Mouse (Mus musculus) hindbrain, embryonic 14.5 days (tissue): ENCODE measurements around the gene Ftcd. TPM values are rescaled to one million over a fixed set of nuclear protein-coding genes. Genes with fewer than 3 reads are reported as not detected.
A peak's percentile ranks its signal among the peaks of the same experiment; 100 is the strongest.

Source experiments
- ATAC-seq: fragments of 200-750 bp; cut with Nextera tagmentation; 2 replicates; pipeline ENCODE4 v1.8.0; 2017; ENCODE audit warnings: moderate number of reproducible peaks, mild to moderate bottlenecking, moderate TSS enrichment, moderate library complexity; ENCODE audit not compliant: low FRiP score
- DNase-seq: peaks from one replicate; pipeline ENCODE4 v3.0.0-alpha.2; 2015; ENCODE audit warnings: low spot score
- H3K27ac ChIP-seq: fragments of 300-500 bp; sonication (generic); 2 replicates; pipeline ENCODE4 v1.5.1; 2014; ENCODE audit warnings: mild to moderate bottlenecking, moderate library complexity
- H3K27me3 ChIP-seq: fragments of 300-500 bp; sonication (generic); 2 replicates; pipeline ENCODE4 v1.6.1; 2014; ENCODE audit warnings: mild to moderate bottlenecking, low read length, mixed read lengths; ENCODE audit not compliant: control insufficient read depth, insufficient read depth
- H3K36me3 ChIP-seq: fragments of 300-500 bp; sonication (generic); replicated peaks from 2 replicates; pipeline ENCODE4 v1.6.1; 2014; ENCODE audit not compliant: control insufficient read depth, insufficient read depth
- H3K4me1 ChIP-seq: fragments of 300-500 bp; sonication (generic); replicated peaks from 2 replicates; pipeline ENCODE4 v1.6.1; 2014; ENCODE audit warnings: antibody characterized with exemption, low read length, mixed read lengths; ENCODE audit not compliant: control insufficient read depth, insufficient read depth
- H3K4me2 ChIP-seq: fragments of 300-500 bp; sonication (generic); replicated peaks from 2 replicates; pipeline ENCODE4 v1.6.1; 2014; ENCODE audit warnings: mild to moderate bottlenecking, moderate library complexity
- H3K4me3 ChIP-seq: fragments of 300-500 bp; sonication (generic); replicated peaks from 2 replicates; pipeline ENCODE4 v1.5.1; 2014; ENCODE audit warnings: mild to moderate bottlenecking, low read length
- H3K9ac ChIP-seq: fragments of 300-500 bp; sonication (generic); 2 replicates; pipeline ENCODE4 v1.6.1; 2014
- H3K9me3 ChIP-seq: fragments of 300-500 bp; sonication (generic); 2 replicates; pipeline ENCODE4 v1.6.1; 2016; ENCODE audit warnings: low read length; ENCODE audit not compliant: control insufficient read depth
- WGBS: fragments of 180-500 bp; shearing (Covaris S2); extraction: QIAGEN DNeasy Blood & Tissue Kit; methylation state at CpG from one replicate; pipeline ENCODE4 v1.1.7; 2014; 5-methylcytosine and 5-hydroxymethylcytosine counted together
- polyA plus RNA-seq: library from polyadenylated mRNA; unstranded; fragments of >200 nt; fragmentation: Nextera tagmentation; extraction: Ambion mirVana; gene quantifications from 2 replicates; pipeline ENCODE4 v1.2.1, GENCODE M21; 2014

The Ftcd gene
- polyA plus RNA-seq, 1 experiment from 2014 or later, result not detected

DNA sequence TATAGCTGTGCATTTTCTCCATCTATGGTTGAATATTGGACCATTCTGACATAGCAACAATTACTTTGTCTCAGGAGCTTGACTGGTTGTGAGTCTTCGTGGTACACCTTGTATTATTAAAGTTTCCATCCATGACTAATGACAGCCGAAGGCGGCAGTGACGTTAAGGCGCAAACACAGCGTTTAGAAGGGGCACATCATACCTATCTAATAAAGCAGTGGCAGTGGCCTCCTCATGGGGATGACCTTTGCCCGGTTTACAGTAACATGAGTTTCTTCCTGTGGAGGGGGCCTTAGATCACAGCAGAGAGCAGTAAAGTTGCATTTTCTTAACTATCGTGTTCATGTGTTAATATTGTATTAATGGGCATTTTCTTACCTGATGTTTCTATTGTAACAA, 27.2 kb upstream of the Ftcd start:
- Histone ChIP-seq H3K27ac (no peak overlapping the region), H3K36me3 (peaks cover 100% of the 10 kb centered on the region), H3K4me2 (no peak overlapping the region), H3K9me3 (no peaks in the 10 kb centered on the region), H3K4me3 (no peak overlapping the region), H3K9ac (no peak overlapping the region), H3K27me3 (no peaks in the 10 kb centered on the region), H3K4me1 (no peaks in the 10 kb centered on the region)
- ATAC-seq, result no peak
- WGBS, result 92% methylated on average over 8 of the region's 8 CpGs
- DNase-seq, result no peak

DNA sequence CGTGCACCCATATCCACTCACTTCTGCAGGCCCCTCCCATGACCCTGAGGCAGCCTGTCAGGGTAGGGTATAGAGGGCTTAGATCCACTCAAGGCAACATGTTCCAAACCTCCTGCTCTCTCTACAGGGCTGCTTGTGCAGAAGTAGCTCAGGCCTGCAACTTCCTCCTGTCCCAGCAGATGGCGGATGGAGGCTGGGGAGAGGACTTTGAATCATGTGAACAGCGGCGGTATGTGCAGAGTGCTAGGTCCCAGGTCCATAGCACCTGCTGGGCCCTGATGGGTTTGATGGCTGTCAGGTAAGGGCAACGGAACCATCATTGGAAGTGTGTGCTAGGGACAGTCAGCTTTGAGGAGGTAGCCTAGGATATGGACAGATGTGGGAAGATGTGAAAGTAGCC, 25.0 kb upstream of the Ftcd start:
- Histone ChIP-seq H3K27ac (no peak overlapping the region), H3K9me3 (no peaks in the 10 kb centered on the region), H3K36me3 (peaks cover 98% of the 10 kb centered on the region), H3K4me2 (no peak overlapping the region), H3K4me3 (no peak overlapping the region), H3K9ac (no peak overlapping the region), H3K27me3 (no peaks in the 10 kb centered on the region), H3K4me1 (no peaks in the 10 kb centered on the region)
- DNase-seq, result no peak
- no peak for ATAC-seq
- 89% methylated on average over 5 of the region's 5 CpGs for WGBS

DNA sequence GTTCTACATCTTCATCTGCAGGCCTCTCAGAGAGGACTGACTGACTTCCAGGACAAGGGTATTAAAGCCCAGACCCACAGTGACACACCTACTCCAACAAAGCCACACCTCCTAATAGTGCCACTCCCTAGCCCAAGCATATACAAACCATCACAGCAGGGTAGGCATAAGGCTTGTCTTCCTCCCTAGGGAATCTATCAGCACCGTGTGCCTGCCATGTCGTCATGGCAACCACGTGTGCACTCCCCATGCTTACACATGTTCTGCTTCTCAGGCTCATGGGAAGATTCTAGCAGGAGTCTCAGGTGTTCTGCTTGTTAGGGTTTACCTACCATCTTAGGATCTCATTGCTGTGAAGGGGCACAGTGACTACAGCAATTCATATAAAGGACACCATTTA, 23.9 kb upstream of the Ftcd start:
- Histone ChIP-seq H3K9me3 (no peaks in the 10 kb centered on the region), H3K4me1 (no peaks in the 10 kb centered on the region), H3K4me2 (no peak overlapping the region), H3K4me3 (no peak overlapping the region), H3K36me3 (peaks cover 98% of the 10 kb centered on the region), H3K9ac (no peak overlapping the region), H3K27me3 (no peaks in the 10 kb centered on the region), H3K27ac (no peak overlapping the region)
- 70% methylated on average over 3 of the region's 3 CpGs for WGBS
- no peak for DNase-seq
- no peak for ATAC-seq

DNA sequence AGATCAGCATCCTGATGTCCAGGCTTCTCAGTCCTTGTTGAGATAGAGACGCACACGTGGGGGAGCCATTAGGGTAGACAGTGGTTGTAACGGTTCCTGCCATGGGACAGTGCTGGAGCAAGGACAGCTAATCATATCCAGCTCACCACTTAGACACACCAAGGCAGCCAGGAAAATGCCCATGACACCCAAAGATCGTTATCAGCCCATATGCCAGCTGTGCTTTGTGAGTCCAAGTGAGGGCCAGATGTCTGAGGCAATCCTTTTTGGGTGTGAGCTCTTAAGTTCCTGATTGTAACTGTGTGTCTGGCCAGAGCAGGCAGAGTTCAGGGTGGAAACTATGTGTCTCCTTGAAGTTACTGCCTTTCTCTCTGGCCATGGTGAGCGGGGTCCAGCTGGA, 21.4 kb upstream of the Ftcd start:
- Histone ChIP-seq H3K9ac (no peak overlapping the region), H3K27ac (no peak overlapping the region), H3K4me1 (no peaks in the 10 kb centered on the region), H3K27me3 (no peaks in the 10 kb centered on the region), H3K4me2 (no peak overlapping the region), H3K36me3 (peaks cover 74% of the 10 kb centered on the region), H3K4me3 (no peak overlapping the region), H3K9me3 (no peaks in the 10 kb centered on the region)
- DNase-seq (no peak), ATAC-seq (no peak)
- 92% methylated on average over 5 of the region's 5 CpGs for WGBS

DNA sequence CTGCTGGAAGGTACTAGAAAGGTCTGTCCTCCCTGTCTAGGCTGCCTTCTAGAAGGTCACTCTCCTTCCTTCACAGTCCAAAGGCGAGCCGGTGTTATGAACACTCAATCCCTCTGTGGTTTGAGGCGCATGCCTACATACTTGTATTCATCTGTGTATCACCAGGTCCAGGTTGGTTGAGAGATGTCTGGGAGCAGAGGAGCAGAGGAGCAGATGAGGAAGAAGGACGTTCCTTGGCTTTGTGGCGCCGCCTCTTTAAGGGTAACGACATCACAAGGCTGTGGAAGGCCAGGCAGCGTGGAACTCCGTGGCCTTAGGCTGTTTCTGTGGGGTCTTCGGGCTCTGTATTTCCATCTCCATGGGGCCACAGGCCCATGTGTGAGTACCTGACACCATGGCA, 13.5 kb upstream of the Ftcd start, which contains the start of gene Spatc1l:
Gene Spatc1l (plus strand): TSS at position 301 of the 400 bp plus-strand sequence.
- H3K4me1 ChIP-seq, result no peaks in the 10 kb centered on the region
- no peak within 1 kb of the TSS for H3K27ac ChIP-seq
- DNase-seq (no peak), ATAC-seq (no peak)
- no peaks in the 10 kb centered on the region for H3K9me3 ChIP-seq
- no peaks in the 10 kb centered on the region for H3K36me3 ChIP-seq
- H3K27me3 ChIP-seq, result no peaks in the 10 kb centered on the region
- H3K4me2 ChIP-seq, result no peak within 1 kb of the TSS
- WGBS, result 96% methylated on average over 10 of the region's 10 CpGs
- no peak within 1 kb of the TSS for H3K4me3 ChIP-seq
- no peak within 1 kb of the TSS for H3K9ac ChIP-seq

DNA sequence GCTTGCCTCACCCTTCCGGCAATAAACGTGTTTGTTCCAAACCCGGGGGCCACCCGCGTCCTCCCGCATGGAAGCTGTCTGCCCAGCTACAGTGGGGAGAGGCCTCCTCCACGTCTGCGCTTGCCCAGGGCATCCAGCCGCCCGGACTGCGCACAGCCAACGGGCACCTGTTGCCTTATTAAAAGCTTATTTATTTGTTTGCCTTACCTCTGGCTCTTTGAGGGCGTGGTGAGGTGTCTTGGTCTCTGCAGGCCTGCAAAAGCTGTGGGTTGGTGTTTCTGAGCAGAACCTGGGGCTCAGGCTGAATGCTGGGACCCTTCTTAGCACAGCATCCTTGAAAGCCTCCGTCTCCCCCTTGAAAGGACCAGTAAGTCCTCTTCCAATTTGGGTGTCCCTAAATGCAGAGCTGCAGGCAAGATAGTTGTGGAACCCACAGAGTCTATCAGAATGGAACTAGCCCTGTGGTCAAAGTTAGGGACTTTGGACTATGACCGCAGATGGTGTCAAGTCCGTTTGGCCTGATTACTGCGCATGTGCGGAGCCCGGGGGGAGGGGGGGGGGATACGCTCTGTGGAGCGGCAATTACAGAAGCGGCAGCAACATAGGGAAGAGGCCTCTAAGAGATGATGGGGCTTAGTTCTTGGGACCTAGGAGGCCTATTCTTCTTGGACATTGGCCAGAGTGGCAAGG, 5.3 kb upstream of the Ftcd start:
- Histone ChIP-seq H3K36me3 (no peaks in the 10 kb centered on the region), H3K9me3 (no peaks in the 10 kb centered on the region), H3K27ac (no peak overlapping the region), H3K4me1 (no peaks in the 10 kb centered on the region), H3K9ac (no peak overlapping the region), H3K27me3 (no peaks in the 10 kb centered on the region), H3K4me2 (no peak overlapping the region), H3K4me3 (no peak overlapping the region)
- ATAC-seq (no peak), DNase-seq (no peak)
- 92% methylated on average over 22 of the region's 22 CpGs for WGBS

DNA sequence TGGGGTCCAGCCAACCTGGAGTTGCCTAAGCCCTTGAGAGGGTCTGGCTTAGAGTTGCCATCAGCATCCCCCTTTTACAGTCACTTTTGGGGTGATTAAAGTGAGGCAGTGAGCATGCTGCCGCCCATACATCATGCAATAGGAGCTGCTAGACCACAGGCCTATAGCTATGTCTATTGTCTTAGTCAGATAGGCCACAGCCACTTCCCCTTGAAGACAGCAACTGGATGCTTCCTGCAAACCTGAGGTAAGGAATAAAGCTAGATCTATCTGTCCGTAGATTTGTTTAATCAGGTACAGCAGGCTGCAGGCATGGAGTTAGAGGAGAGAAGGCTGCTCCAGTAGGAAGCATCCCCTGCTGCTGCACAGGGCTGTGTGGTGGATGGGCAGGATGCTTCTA, 4.4 kb upstream of the Ftcd start:
- H3K9me3 ChIP-seq, result no peaks in the 10 kb centered on the region
- DNase-seq (no peak), ATAC-seq (no peak)
- H3K36me3 ChIP-seq, result no peaks in the 10 kb centered on the region
- H3K9ac ChIP-seq, result no peak overlapping the region
- H3K27ac ChIP-seq, result no peak overlapping the region
- WGBS, result 78% methylated on average over 2 of the region's 2 CpGs
- no peak overlapping the region for H3K4me3 ChIP-seq
- no peaks in the 10 kb centered on the region for H3K27me3 ChIP-seq
- H3K4me2 ChIP-seq, result no peak overlapping the region
- no peaks in the 10 kb centered on the region for H3K4me1 ChIP-seq

DNA sequence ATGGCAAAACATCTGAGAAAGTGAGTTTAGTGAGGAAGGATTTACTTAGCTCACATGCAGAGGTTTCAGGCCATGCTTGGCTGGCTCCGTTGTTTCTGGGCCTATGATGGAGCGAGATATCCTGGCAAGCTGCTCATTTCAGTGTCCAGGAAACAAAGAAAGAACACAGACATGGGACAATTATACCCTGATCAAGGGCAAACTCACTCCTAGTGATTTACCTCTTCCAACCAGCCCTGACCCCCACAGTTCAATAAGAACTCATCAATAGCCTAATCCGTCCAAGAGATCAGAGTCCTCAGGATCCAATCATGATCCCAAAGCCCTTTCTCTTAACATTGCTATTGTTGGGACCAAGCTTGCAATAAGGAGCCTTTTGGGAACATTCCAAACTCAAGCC, 3.3 kb upstream of the Ftcd start:
- ATAC-seq (no peak), DNase-seq (no peak)
- Histone ChIP-seq H3K9me3 (no peaks in the 10 kb centered on the region), H3K36me3 (no peaks in the 10 kb centered on the region), H3K27ac (no peak overlapping the region), H3K4me1 (no peaks in the 10 kb centered on the region), H3K27me3 (no peaks in the 10 kb centered on the region), H3K4me2 (no peak overlapping the region), H3K9ac (no peak overlapping the region), H3K4me3 (no peak overlapping the region)
- WGBS, result 68% methylated on average over 3 of the region's 3 CpGs

DNA sequence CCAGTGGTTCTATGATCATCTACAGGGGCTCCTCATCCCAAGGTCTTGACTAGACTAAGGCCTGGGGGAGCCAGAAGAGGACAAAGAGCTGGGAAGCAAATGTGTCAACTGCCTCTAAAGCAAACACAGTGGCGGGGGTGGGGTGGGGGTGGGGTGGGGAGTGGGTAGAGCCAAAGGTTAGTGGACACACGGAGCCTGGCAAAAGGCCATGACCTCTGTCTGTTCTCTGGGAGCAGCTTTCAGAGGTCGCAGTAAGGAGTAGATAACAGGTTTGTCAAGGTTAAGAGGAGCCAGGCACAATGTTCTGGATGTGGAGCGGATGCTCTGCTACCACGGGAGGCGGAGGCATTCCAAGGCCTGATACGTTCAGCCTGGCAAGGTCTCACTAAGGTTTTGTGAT, 1.5 kb downstream of the Ftcd start:
- Histone ChIP-seq H3K4me2 (no peak overlapping the region), H3K4me3 (no peak overlapping the region), H3K36me3 (no peaks in the 10 kb centered on the region), H3K4me1 (no peaks in the 10 kb centered on the region), H3K27me3 (no peaks in the 10 kb centered on the region), H3K27ac (no peak overlapping the region), H3K9me3 (no peaks in the 10 kb centered on the region), H3K9ac (no peak overlapping the region)
- DNase-seq (no peak), ATAC-seq (no peak)
- WGBS, result 78% methylated on average over 7 of the region's 7 CpGs

DNA sequence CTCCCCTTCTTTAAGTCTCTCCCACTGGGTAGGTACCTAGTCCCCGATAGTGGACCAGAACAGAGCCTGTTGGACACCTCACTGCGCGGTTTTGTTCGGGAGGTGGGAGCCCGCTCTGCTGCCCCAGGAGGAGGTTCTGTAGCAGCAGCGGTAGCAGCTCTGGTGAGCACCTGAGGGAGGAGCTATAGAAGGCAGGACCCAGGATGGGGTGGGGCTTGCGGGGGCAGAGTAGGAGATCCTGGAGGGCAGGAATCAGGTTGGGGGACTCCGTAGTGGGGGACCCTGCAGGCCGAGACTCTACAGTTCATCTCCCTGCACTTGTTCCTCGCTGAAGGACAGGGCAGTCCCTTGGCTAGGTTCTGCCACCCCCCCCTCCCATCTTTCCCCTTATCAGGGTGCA, 8.7 kb downstream of the Ftcd start:
- no peak overlapping the region for H3K4me3 ChIP-seq

More for the DNA sequence above, 8.7 kb downstream of the Ftcd start:
- Histone ChIP-seq H3K9ac (no peak overlapping the region), H3K4me2 (0 out of 2 replicates have a peak overlapping the region, but pooled peaks have one; percentile 15), H3K27me3 (no peaks in the 10 kb centered on the region), H3K4me1 (no peaks in the 10 kb centered on the region), H3K9me3 (no peaks in the 10 kb centered on the region), H3K27ac (no peak overlapping the region), H3K36me3 (no peaks in the 10 kb centered on the region)
- 15% methylated on average over 10 of the region's 10 CpGs for WGBS
- DNase-seq (no peak), ATAC-seq (no peak)
